Mouse (Mus musculus) colon, adult 2 months (tissue): Measurements from ENCODE around the gene Pttg1ip. TPM values are rescaled to one million over a fixed set of nuclear protein-coding genes. Genes with fewer than 3 reads are reported as not detected.

Source experiments
- polyA plus RNA-seq: library from polyadenylated mRNA; depleted of rRNA; stranded (reverse); fragments of >200 nt; gene quantifications from 2 replicates; pipeline ENCODE4 v1.2.3, GENCODE M21; 2012; rRNA removed

The Pttg1ip gene
- 210 and 211 TPM in 2 replicates for polyA plus RNA-seq

DNA sequence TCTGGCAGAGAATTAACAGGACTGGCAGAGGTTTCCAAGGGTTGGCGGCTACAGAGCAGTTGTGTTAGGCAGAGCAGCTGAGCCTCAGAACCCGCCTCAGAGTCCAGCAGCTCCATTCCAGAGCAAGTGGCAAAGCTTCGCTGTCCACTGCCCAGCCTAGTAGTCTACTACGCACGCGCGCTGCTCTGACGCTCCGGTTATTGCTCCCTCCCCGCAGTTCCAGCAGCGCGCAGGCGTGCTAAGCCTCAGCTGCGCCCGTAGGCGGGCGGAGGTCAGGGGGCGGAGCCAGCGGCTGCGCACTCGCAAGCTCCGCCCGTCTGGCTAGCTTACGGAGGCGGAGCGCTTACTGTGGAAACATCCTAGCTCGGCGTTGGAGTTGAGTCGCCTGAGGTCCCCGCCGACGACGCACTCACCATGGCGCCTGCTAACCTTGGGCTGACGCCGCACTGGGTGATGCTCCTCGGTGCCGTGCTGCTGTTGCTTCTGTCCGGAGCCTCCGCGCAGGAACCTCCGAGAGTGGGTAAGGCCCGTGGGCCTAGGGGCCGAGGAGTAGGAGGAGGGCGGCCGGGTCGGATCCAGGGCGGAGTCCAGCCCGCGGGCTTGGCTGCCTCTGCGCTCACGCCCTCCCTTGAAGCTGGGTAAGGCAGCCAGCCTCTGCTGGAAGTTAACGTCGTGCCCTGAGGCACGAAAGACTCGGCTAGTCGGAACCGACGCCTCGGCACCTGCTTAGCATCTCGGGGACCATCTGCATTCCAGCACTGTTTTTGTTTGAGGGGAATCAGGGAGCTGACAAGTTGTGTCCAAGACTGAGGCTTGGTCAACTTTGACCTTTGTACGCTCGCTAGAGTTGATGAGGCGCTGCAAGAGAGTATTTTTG is at the start of gene Pttg1ip:
Gene Pttg1ip (plus strand): TSS at position 313 of the 877 bp plus-strand sequence.

DNA sequence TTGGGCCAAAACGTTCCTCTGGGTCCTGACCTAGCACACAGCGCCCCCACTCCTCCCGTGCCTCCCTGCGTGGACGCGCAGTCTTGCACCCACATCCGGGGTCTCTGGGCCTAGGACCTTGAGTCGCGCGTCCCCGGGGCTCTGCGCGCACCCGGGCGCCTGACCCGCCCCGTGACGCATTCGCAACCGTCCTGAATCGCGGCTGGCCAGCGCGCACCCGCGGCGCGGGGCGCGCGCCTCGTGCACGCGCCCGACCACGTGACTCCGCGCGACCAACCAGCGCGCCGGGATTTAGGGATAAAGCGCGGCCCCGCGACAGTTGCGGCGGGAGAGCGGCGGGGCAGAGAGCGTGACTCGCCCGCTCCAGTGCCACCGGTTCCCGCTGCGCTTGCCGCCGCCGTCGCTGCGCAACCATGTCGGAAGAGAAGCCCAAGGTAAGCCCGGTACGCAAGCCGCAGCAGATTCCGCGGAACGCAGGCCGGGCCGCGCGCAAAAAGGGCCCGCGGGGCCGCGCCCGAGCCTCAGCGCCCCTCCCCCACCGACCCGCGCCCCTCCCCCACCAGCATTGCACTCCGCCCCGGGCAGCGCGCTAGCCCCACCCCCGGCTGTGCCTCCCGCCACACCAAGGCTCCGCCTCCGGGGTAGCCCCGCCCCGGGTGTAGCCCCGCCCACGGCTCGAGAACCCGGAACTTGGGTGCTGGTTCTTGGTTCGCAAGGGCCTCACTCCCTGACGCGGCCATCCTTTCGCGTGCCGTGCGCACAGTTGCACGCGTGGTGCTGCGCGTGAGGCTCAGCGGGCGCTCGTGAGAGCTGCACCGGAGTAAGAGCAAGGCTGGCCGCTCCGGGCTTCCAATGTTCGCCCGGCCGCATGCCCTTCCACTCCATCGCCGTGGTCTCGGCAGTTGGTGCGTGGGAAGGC is 24.6 kb downstream of the Pttg1ip start, which contains the start of the genes Sumo3 and Gm49325:
Gene Sumo3 (plus strand): TSS at position 190 of the 919 bp plus-strand sequence.
Gene Gm49325 (plus strand): TSS at position 290 of the 919 bp plus-strand sequence.

DNA sequence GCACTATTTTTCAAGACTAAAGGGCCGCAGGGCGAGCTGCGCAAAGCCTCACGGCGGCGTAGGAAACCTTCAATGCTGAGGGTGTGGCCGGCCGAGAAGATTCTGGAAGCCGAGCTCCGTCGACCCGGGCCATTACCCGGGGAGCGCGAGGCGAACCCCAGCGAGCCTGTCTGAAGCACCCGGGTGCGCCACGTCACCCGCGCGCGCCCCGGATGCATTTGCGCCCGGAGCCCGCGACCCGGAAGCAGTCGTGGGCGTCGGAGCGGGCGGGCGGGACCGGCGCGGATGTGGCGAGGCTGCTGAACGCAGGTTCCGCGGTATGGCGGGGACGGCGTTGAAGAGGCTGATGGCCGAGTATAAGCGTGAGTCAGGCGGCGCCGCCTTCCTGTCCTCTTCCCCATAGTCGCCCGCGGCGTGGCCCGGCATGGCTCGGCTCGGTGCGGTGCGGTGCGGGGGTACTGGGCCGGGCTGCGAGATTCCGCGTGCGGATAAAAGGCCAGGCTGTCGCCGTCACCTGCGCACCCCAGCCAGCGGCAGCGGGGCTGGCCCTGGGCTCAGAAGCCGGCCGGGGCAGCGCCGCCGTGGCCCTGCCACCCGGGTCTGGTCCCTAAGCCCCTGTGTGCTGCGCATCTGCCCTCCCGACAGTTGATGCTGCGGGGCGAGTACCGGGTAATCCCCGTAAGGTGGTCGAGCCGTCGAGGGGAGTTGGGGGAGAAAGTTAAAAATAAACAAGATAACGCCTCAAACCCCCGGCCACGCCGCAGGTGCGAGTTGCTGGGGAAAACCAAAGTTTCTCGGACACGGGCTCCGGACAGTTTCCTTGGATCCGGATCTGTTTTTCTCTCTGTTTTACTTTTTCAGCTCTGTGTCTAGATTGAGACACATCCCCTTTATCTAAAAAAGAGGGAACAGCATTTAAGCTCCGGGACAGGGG is 40.8 kb downstream of the Pttg1ip start, which contains the start of gene Ube2g2:
Gene Ube2g2 (plus strand): TSS at position 221 of the 934 bp plus-strand sequence.

Other genes starting within 250 kb of the Pttg1ip start
- gene Adarb1, start 163.4 kb upstream of the Pttg1ip start, polyA plus RNA-seq: 2.8 and 3.5 TPM in 2 replicates
- gene Fam207a, start 65.9 kb upstream of the Pttg1ip start, polyA plus RNA-seq: 29.3 and 29.6 TPM in 2 replicates
- gene Itgb2, start 51.5 kb upstream of the Pttg1ip start, polyA plus RNA-seq: 9.0 and 9.3 TPM in 2 replicates
- 233 and 246 TPM in 2 replicates for gene Sumo3, start 24.4 kb downstream of the Pttg1ip start, polyA plus RNA-seq
- gene Gm49325, start 24.5 kb downstream of the Pttg1ip start, polyA plus RNA-seq: not detected in 2 replicates
- 34.4 and 39.8 TPM in 2 replicates for gene Ube2g2, start 40.6 kb downstream of the Pttg1ip start, polyA plus RNA-seq
- 0.62 and 0.70 TPM in 2 replicates for gene Tspear, start 104.8 kb downstream of the Pttg1ip start, polyA plus RNA-seq
- not detected in 2 replicates for gene Gm19402, start 109.0 kb downstream of the Pttg1ip start, polyA plus RNA-seq
- gene Gm9508, start 115.5 kb downstream of the Pttg1ip start, polyA plus RNA-seq: not detected in 2 replicates
- gene Gm10272, start 124.9 kb downstream of the Pttg1ip start, polyA plus RNA-seq: not detected in 2 replicates
- not detected in 2 replicates for gene Gm10024, start 129.7 kb downstream of the Pttg1ip start, polyA plus RNA-seq
- not detected in 2 replicates for gene Gm10142, start 134.1 kb downstream of the Pttg1ip start, polyA plus RNA-seq
- not detected in 2 replicates for gene Krtap12-1, start 138.9 kb downstream of the Pttg1ip start, polyA plus RNA-seq
- not detected in 2 replicates for gene Gm10100, start 144.8 kb downstream of the Pttg1ip start, polyA plus RNA-seq
- gene Gm18596, start 160.9 kb downstream of the Pttg1ip start, polyA plus RNA-seq: not detected in 2 replicates
- not detected in 2 replicates for gene Gm9736, start 169.6 kb downstream of the Pttg1ip start, polyA plus RNA-seq
- gene Gm3233, start 178.0 kb downstream of the Pttg1ip start, polyA plus RNA-seq: not detected in 2 replicates
- gene Gm3238, start 189.6 kb downstream of the Pttg1ip start, polyA plus RNA-seq: not detected in 2 replicates
- gene Gm7138, start 195.2 kb downstream of the Pttg1ip start, polyA plus RNA-seq: not detected in 2 replicates
- gene Gm3250, start 200.8 kb downstream of the Pttg1ip start, polyA plus RNA-seq: not detected in 2 replicates
- gene Gm7137, start 206.5 kb downstream of the Pttg1ip start, polyA plus RNA-seq: not detected in 2 replicates
- not detected in 2 replicates for gene Gm9639, start 213.4 kb downstream of the Pttg1ip start, polyA plus RNA-seq
- gene Gm19668, start 217.4 kb downstream of the Pttg1ip start, polyA plus RNA-seq: not detected in 2 replicates
- not detected in 2 replicates for gene Gm9507, start 230.1 kb downstream of the Pttg1ip start, polyA plus RNA-seq
- gene Gm2696, start 233.0 kb downstream of the Pttg1ip start, polyA plus RNA-seq: not detected in 2 replicates
- gene Krtap10-4, start 245.4 kb downstream of the Pttg1ip start, polyA plus RNA-seq: not detected in 2 replicates